In genomic region chr11:45830112-45830511, GRCm38 (mm10) we compare ENCODE assay signal across 17 mouse cellular contexts. TPM values are rescaled to one million over a fixed set of nuclear protein-coding genes. Genes with fewer than 3 reads are reported as not detected.
DNase-seq lines count a peak whose midpoint lies in the region; ATAC-seq and TF ChIP-seq lines count a peak whose summit lies in the region.
"Had no signal": no experiment of that assay in that cellular context is flagged by ENCODE, and none has a peak within 500 bp of the region (broad histone marks: within the 10 kb centered on the region; RNA-seq: fewer than 3 reads in every experiment).

No protein-coding gene starts in this region.

- H3K27ac ChIP-seq in embryonic facial prominence, embryonic 13.5 days = peak overlapping the region; percentile 71
- H3K27ac ChIP-seq in embryonic facial prominence, embryonic 10.5 days (replicated peaks) = no peak overlapping the region
- H3K27ac ChIP-seq in intestine, embryonic 16.5 days (ENCODE audit: low read length) = peak overlapping the region; percentile 31
- H3K27ac ChIP-seq in intestine, postnatal 0 days (ENCODE audit: low read depth, low read length) = no peak overlapping the region
- H3K27ac ChIP-seq in MEL (ENCODE audit: control insufficient read depth, low read depth, low read length) = no peak overlapping the region
- 0 out of 2 replicates have a peak overlapping the region, but pooled peaks have one; percentile 26 for H3K27ac ChIP-seq in limb, embryonic 14.5 days (replicated peaks; ENCODE audit: low read depth, low read length)
- H3K27ac ChIP-seq in forebrain, embryonic 10.5 days = no peak overlapping the region
- H3K27ac ChIP-seq in hindbrain, embryonic 13.5 days = no peak overlapping the region
- H3K27ac ChIP-seq: hindbrain, embryonic 15.5 days; liver, embryonic 13.5 days; macrophage; neural tube, embryonic 13.5 days had no signal

- no peak for TF ChIP-seq CTCF in intestine, postnatal 0 days (IDR thresholded peaks at IDR 0.05; ENCODE audit: low read depth)
- no peak for TF ChIP-seq CTCF in MEL (IDR thresholded peaks at IDR 0.05 in 2 of 3, conservative IDR thresholded peaks at IDR 0.05 in 1 of 3; ENCODE audit: control insufficient read depth in 1 of 3, insufficient read depth in 1 of 3, low read depth in 2 of 3, low read length in 3 of 3, poor library complexity in 1 of 3, severe bottlenecking in 1 of 3)

- no peak overlapping the region for H3K4me2 ChIP-seq in embryonic facial prominence, embryonic 13.5 days
- no peak overlapping the region for H3K4me2 ChIP-seq in intestine, embryonic 16.5 days (ENCODE audit: low read depth, low read length)
- no peak overlapping the region for H3K4me2 ChIP-seq in intestine, postnatal 0 days (replicated peaks; ENCODE audit: low read depth)
- no peak overlapping the region for H3K4me2 ChIP-seq in limb, embryonic 14.5 days (replicated peaks; ENCODE audit: low read depth, low read length, severe bottlenecking)
- H3K4me2 ChIP-seq in hindbrain, embryonic 13.5 days = no peak overlapping the region
- H3K4me2 ChIP-seq: hindbrain, embryonic 15.5 days; liver, embryonic 13.5 days; neural tube, embryonic 13.5 days; stomach, embryonic 15.5 days had no signal

- no peaks in the 10 kb centered on the region for H3K36me3 ChIP-seq in embryonic facial prominence, embryonic 13.5 days
- no peaks in the 10 kb centered on the region for H3K36me3 ChIP-seq in embryonic facial prominence, embryonic 10.5 days (replicated peaks)
- H3K36me3 ChIP-seq in intestine, embryonic 16.5 days (ENCODE audit: control insufficient read depth, insufficient read depth, low read length) = no peaks in the 10 kb centered on the region
- no peaks in the 10 kb centered on the region for H3K36me3 ChIP-seq in intestine, postnatal 0 days (ENCODE audit: control insufficient read depth, insufficient read depth)
- no peaks in the 10 kb centered on the region; a peak in 1 of 4 replicates for H3K36me3 ChIP-seq in MEL (ENCODE audit: control insufficient read depth in 1 of 2, insufficient read depth in 2 of 2, low read length in 2 of 2)
- no peaks in the 10 kb centered on the region for H3K36me3 ChIP-seq in limb, embryonic 14.5 days (ENCODE audit: control insufficient read depth, insufficient read depth, low read length)
- H3K36me3 ChIP-seq in forebrain, embryonic 10.5 days (replicated peaks) = no peaks in the 10 kb centered on the region
- no peaks in the 10 kb centered on the region for H3K36me3 ChIP-seq in hindbrain, embryonic 13.5 days
- H3K36me3 ChIP-seq: hindbrain, embryonic 15.5 days; liver, embryonic 13.5 days; neural tube, embryonic 13.5 days; stomach, embryonic 15.5 days had no signal

- H3K27me3 ChIP-seq in embryonic facial prominence, embryonic 13.5 days = no peaks in the 10 kb centered on the region
- no peaks in the 10 kb centered on the region for H3K27me3 ChIP-seq in embryonic facial prominence, embryonic 10.5 days (replicated peaks; ENCODE audit: low read depth, poor library complexity, severe bottlenecking)
- H3K27me3 ChIP-seq in intestine, embryonic 16.5 days (replicated peaks; ENCODE audit: control insufficient read depth, insufficient read depth, low read length) = no peaks in the 10 kb centered on the region
- no peaks in the 10 kb centered on the region for H3K27me3 ChIP-seq in intestine, postnatal 0 days (replicated peaks; ENCODE audit: control insufficient read depth, insufficient read depth, low read length)
- no peaks in the 10 kb centered on the region for H3K27me3 ChIP-seq in MEL (ENCODE audit: control insufficient read depth in 1 of 2, insufficient read depth in 2 of 2, low read length in 2 of 2)
- H3K27me3 ChIP-seq in limb, embryonic 14.5 days (ENCODE audit: control insufficient read depth, insufficient read depth, low read length) = no peaks in the 10 kb centered on the region
- no peaks in the 10 kb centered on the region for H3K27me3 ChIP-seq in forebrain, embryonic 10.5 days (ENCODE audit: poor library complexity, severe bottlenecking)
- H3K27me3 ChIP-seq in hindbrain, embryonic 13.5 days = no peaks in the 10 kb centered on the region
- H3K27me3 ChIP-seq: hindbrain, embryonic 15.5 days; liver, embryonic 13.5 days; neural tube, embryonic 13.5 days; stomach, embryonic 15.5 days had no signal

- no peak for ATAC-seq in embryonic facial prominence, embryonic 13.5 days (ENCODE audit: insufficient number of reproducible peaks, insufficient read depth, low FRiP score, low TSS enrichment, low read depth)
- ATAC-seq in intestine, embryonic 16.5 days = 0 out of 2 replicates have a peak, but pooled peaks have one; percentile 29
- ATAC-seq in intestine, postnatal 0 days = no peak
- ATAC-seq in limb, embryonic 14.5 days (ENCODE audit: low FRiP score, low read depth) = no peak
- no peak for ATAC-seq in hindbrain, embryonic 13.5 days (ENCODE audit: low FRiP score)

- H3K4me3 ChIP-seq in embryonic facial prominence, embryonic 13.5 days = no peak overlapping the region
- no peak overlapping the region for H3K4me3 ChIP-seq in embryonic facial prominence, embryonic 10.5 days
- no peak overlapping the region for H3K4me3 ChIP-seq in intestine, embryonic 16.5 days (ENCODE audit: low read length)
- no peak overlapping the region for H3K4me3 ChIP-seq in intestine, postnatal 0 days (ENCODE audit: low read depth, low read length)
- H3K4me3 ChIP-seq in MEL (ENCODE audit: control insufficient read depth in 1 of 2, insufficient read depth in 1 of 2, low read depth in 2 of 2, low read length in 2 of 2) = no peak overlapping the region
- no peak overlapping the region for H3K4me3 ChIP-seq in limb, embryonic 14.5 days (replicated peaks; ENCODE audit: low read length)
- H3K4me3 ChIP-seq in forebrain, embryonic 10.5 days = no peak overlapping the region
- no peak overlapping the region for H3K4me3 ChIP-seq in hindbrain, embryonic 13.5 days
- H3K4me3 ChIP-seq: hindbrain, embryonic 15.5 days; liver, embryonic 13.5 days; neural tube, embryonic 13.5 days; stomach, embryonic 15.5 days had no signal

- H3K9ac ChIP-seq in embryonic facial prominence, embryonic 13.5 days = no peak overlapping the region
- H3K9ac ChIP-seq in intestine, embryonic 16.5 days (ENCODE audit: low read depth, low read length) = no peak overlapping the region
- no peak overlapping the region for H3K9ac ChIP-seq in intestine, postnatal 0 days (ENCODE audit: low read depth, low read length)
- H3K9ac ChIP-seq in MEL (ENCODE audit: control insufficient read depth, low read depth, low read length, poor library complexity, severe bottlenecking) = no peak overlapping the region
- H3K9ac ChIP-seq in limb, embryonic 14.5 days (ENCODE audit: low read depth, low read length, severe bottlenecking) = no peak overlapping the region
- no peak overlapping the region for H3K9ac ChIP-seq in hindbrain, embryonic 13.5 days
- H3K9ac ChIP-seq: hindbrain, embryonic 15.5 days; liver, embryonic 13.5 days; neural tube, embryonic 13.5 days; stomach, embryonic 15.5 days had no signal

- TF ChIP-seq RAD21 in MEL (IDR thresholded peaks at IDR 0.05; ENCODE audit: low read depth, low read length) = no peak

- H3K79me2 ChIP-seq in MEL (ENCODE audit: control insufficient read depth, insufficient read depth, low read length, poor library complexity) = no peaks in the 10 kb centered on the region

- H3K4me1 ChIP-seq in embryonic facial prominence, embryonic 13.5 days = peaks cover 21% of the 10 kb centered on the region
- peaks cover 8% of the 10 kb centered on the region for H3K4me1 ChIP-seq in embryonic facial prominence, embryonic 10.5 days
- H3K4me1 ChIP-seq in intestine, embryonic 16.5 days (ENCODE audit: control insufficient read depth, insufficient read depth, low read length) = 0 out of 2 replicates have a peak, but pooled peaks cover 3% of the 10 kb centered on the region
- 0 out of 2 replicates have a peak, but pooled peaks cover 4% of the 10 kb centered on the region for H3K4me1 ChIP-seq in intestine, postnatal 0 days (replicated peaks; ENCODE audit: control insufficient read depth, insufficient read depth, low read length)
- peaks cover 5 to 6% of the 10 kb centered on the region in 2 experiments for H3K4me1 ChIP-seq in MEL (ENCODE audit: control insufficient read depth in 1 of 2, insufficient read depth in 2 of 2, low read length in 2 of 2)
- peaks cover 19% of the 10 kb centered on the region for H3K4me1 ChIP-seq in limb, embryonic 14.5 days (ENCODE audit: control insufficient read depth, insufficient read depth, low read length)
- H3K4me1 ChIP-seq in forebrain, embryonic 10.5 days = peaks cover 15% of the 10 kb centered on the region
- no peaks in the 10 kb centered on the region for H3K4me1 ChIP-seq in hindbrain, embryonic 13.5 days (replicated peaks)
- H3K4me1 ChIP-seq: hindbrain, embryonic 15.5 days; neural tube, embryonic 13.5 days; stomach, embryonic 15.5 days had no signal

- H3K9me3 ChIP-seq in embryonic facial prominence, embryonic 13.5 days = no peaks in the 10 kb centered on the region
- H3K9me3 ChIP-seq in embryonic facial prominence, embryonic 10.5 days = no peaks in the 10 kb centered on the region
- no peaks in the 10 kb centered on the region for H3K9me3 ChIP-seq in intestine, embryonic 16.5 days (ENCODE audit: control insufficient read depth, low read length)
- H3K9me3 ChIP-seq in intestine, postnatal 0 days (ENCODE audit: control insufficient read depth) = no peaks in the 10 kb centered on the region
- no peaks in the 10 kb centered on the region for H3K9me3 ChIP-seq in MEL (replicated peaks; ENCODE audit: insufficient read depth, low read length)
- H3K9me3 ChIP-seq in limb, embryonic 14.5 days (ENCODE audit: control insufficient read depth, low read length) = no peaks in the 10 kb centered on the region
- H3K9me3 ChIP-seq in forebrain, embryonic 10.5 days = peaks cover 5% of the 10 kb centered on the region; the same call in 1 of the 2 replicates
- H3K9me3 ChIP-seq in hindbrain, embryonic 13.5 days = no peaks in the 10 kb centered on the region
- H3K9me3 ChIP-seq: hindbrain, embryonic 15.5 days; liver, embryonic 13.5 days; stomach, embryonic 15.5 days had no signal

- TF ChIP-seq EP300 in MEL (IDR thresholded peaks at IDR 0.05; ENCODE audit: low read depth in 1 of 2, low read length in 2 of 2) = no peak

- DNase-seq in embryonic facial prominence, embryonic 10.5 days (ENCODE audit: low spot score) = no peak
- peak; percentile 65 for DNase-seq in MEL (ENCODE audit: low read depth, low spot score)
- DNase-seq in limb, embryonic 14.5 days (ENCODE audit: low spot score) = peak; percentile 58
- no peak for DNase-seq in forebrain, embryonic 10.5 days (ENCODE audit: extremely low spot score, low spot score)
- DNase-seq: cerebellum, adult 18-20 months; gastrocnemius, postnatal 25 days; kidney, adult 8-10 months; liver, embryonic 13.5 days; thymus, postnatal 36 days had no signal

- TF ChIP-seq POLR2A in MEL (IDR thresholded peaks at IDR 0.05; ENCODE audit: control insufficient read depth in 1 of 2, insufficient read depth in 1 of 2, low read depth in 1 of 2, low read length in 2 of 2, poor library complexity in 1 of 2) = no peak
- no peak for TF ChIP-seq POLR2A in limb, embryonic 14.5 days (IDR thresholded peaks at IDR 0.05; ENCODE audit: borderline replicate concordance, extremely low read depth, insufficient read depth, insufficient read length)

RNA-seq across cellular contexts. Expression of gene Clint1, which starts 21.7 kb away (rescaled TPM):
- 81.8 and 92.9 TPM in 2 replicates for polyA plus RNA-seq in embryonic facial prominence, embryonic 13.5 days (2015; fragmentation: Nextera tagmentation; extraction: Ambion mirVana)
- 63.7 and 67.8 TPM in 2 replicates for polyA plus RNA-seq in embryonic facial prominence, embryonic 10.5 days (2016; fragmentation: Nextera tagmentation; extraction: Ambion mirVana)
- 101 and 114 TPM in 2 replicates for polyA plus RNA-seq in intestine, embryonic 16.5 days (2015; fragmentation: Nextera tagmentation; extraction: Ambion mirVana)
- 171 and 185 TPM in 2 replicates for polyA plus RNA-seq in intestine, postnatal 0 days (2015; fragmentation: Nextera tagmentation; extraction: Ambion mirVana)
- 89.8 and 102 TPM in 2 replicates for total RNA-seq in MEL (2012; rRNA removed)
- polyA plus RNA-seq in MEL (2012; ENCODE audit: insufficient read depth in 1 of 2, insufficient read length in 2 of 2, low read depth in 1 of 2, low replicate concordance in 2 of 2, missing spikeins in 1 of 2) = 100 to 1,000 TPM in 1 of 2 experiments, 10 to 100 TPM in 1; 58.5 to 184 TPM
- polyA plus RNA-seq in limb, embryonic 14.5 days (2012; rRNA removed) = 99.8 and 102 TPM in 2 replicates
- polyA plus RNA-seq in limb, embryonic 14.5 days (2014; fragmentation: Nextera tagmentation; extraction: Ambion mirVana) = 77.3 and 81.3 TPM in 2 replicates
- polyA plus RNA-seq in forebrain, embryonic 10.5 days (2016; fragmentation: Nextera tagmentation; extraction: Ambion mirVana) = 62.8 and 64.2 TPM in 2 replicates
- 48.1 and 48.9 TPM in 2 replicates for polyA plus RNA-seq in hindbrain, embryonic 13.5 days (2015; fragmentation: Nextera tagmentation; extraction: Ambion mirVana)

Comparison
In these comparisons a context has a peak if more than half of its experiments do, and no peak if none do; other contexts are left out.
1. H3K27ac ChIP-seq: peak in embryonic facial prominence, embryonic 13.5 days (single experiment), intestine, embryonic 16.5 days (single experiment) and limb, embryonic 14.5 days (single experiment); none in embryonic facial prominence, embryonic 10.5 days (single experiment), intestine, postnatal 0 days (single experiment), MEL (single experiment), forebrain, embryonic 10.5 days (single experiment) and hindbrain, embryonic 13.5 days (single experiment).
2. DNase-seq: peak in MEL (single experiment) and limb, embryonic 14.5 days (single experiment); none in embryonic facial prominence, embryonic 10.5 days (single experiment) and forebrain, embryonic 10.5 days (single experiment).